Mouse (Mus musculus) A20 (cell line): ENCODE measurements around the gene Tnnt3.

Source experiments
- DNase-seq: peaks from one replicate; pipeline ENCODE4 v3.0.0-alpha.2; 2011; ENCODE audit warnings: low read depth, low spot score

Gene Tnnt3

GRCm38 (mm10) chr7:142563168-142563567 lies 64.5 kb downstream of the Tnnt3 start:
- DNase-seq: no peak

- no peak for DNase-seq
Observed at GRCm38 (mm10) chr7:142564955-142565643, 66.5 kb downstream of the Tnnt3 start.
